Mouse (Mus musculus) forebrain, postnatal 0 days (tissue): ENCODE data around the gene Slc12a6. TPM values are rescaled to one million over a fixed set of nuclear protein-coding genes. Genes with fewer than 3 reads are reported as not detected.

Experiments used
- ATAC-seq: fragments of 200-750 bp; cut with Nextera tagmentation; 2 replicates; pipeline ENCODE4 v1.8.0; 2017; ENCODE audit warnings: mild to moderate bottlenecking, moderate library complexity
- DNase-seq: peaks from one replicate; pipeline ENCODE4 v3.0.0-alpha.2; 2015
- H3K27ac ChIP-seq: fragments of 300-500 bp; sonication (generic); 2 replicates; pipeline ENCODE4 v1.5.1; 2014; ENCODE audit warnings: low read depth, mild to moderate bottlenecking, antibody characterized with exemption, low read length, moderate library complexity, mixed read lengths
- H3K27me3 ChIP-seq: fragments of 300-500 bp; sonication (generic); 2 replicates; pipeline ENCODE4 v1.6.1; 2014; ENCODE audit warnings: mild to moderate bottlenecking, low read length, mixed read lengths; ENCODE audit not compliant: insufficient read depth
- H3K36me3 ChIP-seq: fragments of 300-500 bp; sonication (generic); 2 replicates; pipeline ENCODE4 v1.6.1; 2014; ENCODE audit warnings: mild to moderate bottlenecking, moderate library complexity; ENCODE audit not compliant: insufficient read depth
- H3K4me1 ChIP-seq: fragments of 300-500 bp; sonication (generic); 2 replicates; pipeline ENCODE4 v1.6.1; 2014; ENCODE audit warnings: antibody characterized with exemption; ENCODE audit not compliant: insufficient read depth
- H3K4me2 ChIP-seq: fragments of 300-500 bp; sonication (generic); 2 replicates; pipeline ENCODE4 v1.6.1; 2014; ENCODE audit warnings: low read depth, mild to moderate bottlenecking, moderate library complexity
- H3K4me3 ChIP-seq: fragments of 300-500 bp; sonication (generic); 2 replicates; pipeline ENCODE4 v1.5.1; 2014; ENCODE audit warnings: low read depth, low read length, mixed read lengths
- H3K9ac ChIP-seq: fragments of 300-500 bp; sonication (generic); 2 replicates; pipeline ENCODE4 v1.6.1; 2014; ENCODE audit warnings: mild to moderate bottlenecking
- H3K9me3 ChIP-seq: fragments of 300-500 bp; sonication (generic); 2 replicates; pipeline ENCODE4 v1.6.1; 2016; ENCODE audit warnings: low read length
- CTCF ChIP-seq: sonication (generic); IDR thresholded peaks from 2 replicates; pipeline ENCODE4 v1.5.1; 2016; ENCODE audit warnings: antibody characterized with exemption, control low read depth, low read depth
- WGBS: fragments of 180-500 bp; shearing (Covaris S2); extraction: QIAGEN DNeasy Blood & Tissue Kit; methylation state at CpG from one replicate; pipeline ENCODE4 v1.1.7; 2014; 5-methylcytosine and 5-hydroxymethylcytosine counted together
- polyA plus RNA-seq: library from polyadenylated mRNA; unstranded; fragments of >200 nt; fragmentation: Nextera tagmentation; extraction: Ambion mirVana; gene quantifications from 2 replicates; pipeline ENCODE4 v1.2.1, GENCODE M21; 2015
- total RNA-seq: library from RNA; depleted of rRNA; stranded (reverse); fragments of >200 nt; gene quantifications from 2 replicates; pipeline ENCODE4 v1.2.3, GENCODE M21; 2014; rRNA removed

Gene Slc12a6
- total RNA-seq (54.4 and 69.3 TPM in 2 replicates), polyA plus RNA-seq (7.8 and 10.6 TPM in 2 replicates)

- peaks cover 41% of the 10 kb centered on the region for H3K4me1 ChIP-seq
- peak; percentile 93 for ATAC-seq
- under 1% methylated on average over 78 of the region's 85 CpGs for WGBS
Observed at GRCm38 (mm10) chr2:112265448-112266241, at the start of gene Slc12a6. TSS of gene Slc12a6 (plus strand) at chr2:112265825.

GRCm38 (mm10) chr2:112215977-112216376, 49.6 kb upstream of the Slc12a6 start:
- WGBS, result 0% methylated on average over 1 of the region's 1 CpGs
- peak; percentile 77 for TF ChIP-seq CTCF
- H3K36me3 ChIP-seq, result no peaks in the 10 kb centered on the region
- no peak overlapping the region for H3K4me2 ChIP-seq
- H3K9me3 ChIP-seq, result no peaks in the 10 kb centered on the region
- no peak overlapping the region for H3K27ac ChIP-seq
- H3K4me1 ChIP-seq, result no peaks in the 10 kb centered on the region
- peak; percentile 71 for DNase-seq
- no peaks in the 10 kb centered on the region for H3K27me3 ChIP-seq
- no peak overlapping the region for H3K4me3 ChIP-seq
- peak; percentile 74 for ATAC-seq
- H3K9ac ChIP-seq, result no peak overlapping the region

More at GRCm38 (mm10) chr2:112265448-112266241, at the start of gene Slc12a6:
- Histone ChIP-seq H3K4me3 (peak within 1 kb of the TSS; percentile 86), H3K4me2 (peak within 1 kb of the TSS; percentile 92), H3K9ac (peak within 1 kb of the TSS; percentile 90), H3K36me3 (no peaks in the 10 kb centered on the region), H3K27ac (peak within 1 kb of the TSS; percentile 91), H3K27me3 (no peaks in the 10 kb centered on the region), H3K9me3 (no peaks in the 10 kb centered on the region)
- TF ChIP-seq CTCF, result 0 out of 2 replicates have a peak, but pooled peaks have one; percentile 20
- peak; percentile 92 for DNase-seq

GRCm38 (mm10) chr2:112217614-112218013, 48.0 kb upstream of the Slc12a6 start:
- Histone ChIP-seq H3K27me3 (no peaks in the 10 kb centered on the region), H3K9ac (no peak overlapping the region), H3K9me3 (no peaks in the 10 kb centered on the region), H3K36me3 (no peaks in the 10 kb centered on the region), H3K4me3 (no peak overlapping the region), H3K4me1 (no peaks in the 10 kb centered on the region), H3K27ac (no peak overlapping the region), H3K4me2 (no peak overlapping the region)
- no peak for TF ChIP-seq CTCF
- ATAC-seq, result no peak
- 82% methylated on average over 6 of the region's 6 CpGs for WGBS
- no peak for DNase-seq

- ATAC-seq, result no peak
- Histone ChIP-seq H3K36me3 (no peaks in the 10 kb centered on the region), H3K9me3 (no peaks in the 10 kb centered on the region), H3K4me1 (no peaks in the 10 kb centered on the region), H3K4me3 (no peak overlapping the region), H3K27me3 (no peaks in the 10 kb centered on the region), H3K9ac (no peak overlapping the region), H3K27ac (no peak overlapping the region), H3K4me2 (no peak overlapping the region)
- DNase-seq, result no peak
- no peak for TF ChIP-seq CTCF
- 88% methylated on average over 5 of the region's 5 CpGs for WGBS
Observed at GRCm38 (mm10) chr2:112220880-112221279, 44.7 kb upstream of the Slc12a6 start.

GRCm38 (mm10) chr2:112222607-112223006, 43.0 kb upstream of the Slc12a6 start:
- H3K4me2 ChIP-seq, result no peak overlapping the region
- no peak for TF ChIP-seq CTCF
- no peak overlapping the region for H3K4me3 ChIP-seq
- H3K9me3 ChIP-seq, result no peaks in the 10 kb centered on the region
- WGBS, result 82% methylated on average over 5 of the region's 5 CpGs
- no peak for DNase-seq
- no peak overlapping the region for H3K9ac ChIP-seq
- ATAC-seq, result no peak
- no peaks in the 10 kb centered on the region for H3K27me3 ChIP-seq
- H3K27ac ChIP-seq, result no peak overlapping the region
- no peaks in the 10 kb centered on the region for H3K4me1 ChIP-seq
- no peaks in the 10 kb centered on the region for H3K36me3 ChIP-seq

GRCm38 (mm10) chr2:112224356-112224755, 41.3 kb upstream of the Slc12a6 start:
- DNase-seq (no peak), ATAC-seq (no peak)
- H3K4me1 ChIP-seq, result no peaks in the 10 kb centered on the region
- H3K27ac ChIP-seq, result no peak overlapping the region
- H3K4me2 ChIP-seq, result no peak overlapping the region
- TF ChIP-seq CTCF, result no peak
- no peak overlapping the region for H3K9ac ChIP-seq
- H3K4me3 ChIP-seq, result no peak overlapping the region
- no peaks in the 10 kb centered on the region for H3K36me3 ChIP-seq
- H3K27me3 ChIP-seq, result no peaks in the 10 kb centered on the region
- WGBS, result 60% methylated on average over 4 of the region's 4 CpGs
- no peaks in the 10 kb centered on the region for H3K9me3 ChIP-seq

- Histone ChIP-seq H3K27ac (no peak overlapping the region), H3K4me3 (no peak overlapping the region), H3K4me1 (no peaks in the 10 kb centered on the region), H3K4me2 (no peak overlapping the region), H3K27me3 (no peaks in the 10 kb centered on the region), H3K36me3 (no peaks in the 10 kb centered on the region), H3K9me3 (no peaks in the 10 kb centered on the region), H3K9ac (no peak overlapping the region)
- DNase-seq, result no peak
- TF ChIP-seq CTCF, result no peak
- no peak for ATAC-seq
- WGBS, result 93% methylated on average over 1 of the region's 1 CpGs
Observed at GRCm38 (mm10) chr2:112232623-112233022, 33.0 kb upstream of the Slc12a6 start.
